Mouse (Mus musculus) ES-E14 (cell line): ENCODE data around the gene Lamc2. TPM values are rescaled to one million over a fixed set of nuclear protein-coding genes. Genes with fewer than 3 reads are reported as not detected.

Experiments
- DNase-seq: peaks from one replicate; pipeline ENCODE4 v3.0.0-alpha.2; 2013; ENCODE audit warnings: low read depth, low spot score
- H3K27ac ChIP-seq: 2 replicates; pipeline ENCODE4 v1.5.1; 2012; ENCODE audit warnings: low read depth, mild to moderate bottlenecking, low read length, moderate library complexity, mixed read lengths; ENCODE audit not compliant: poor library complexity, insufficient read depth, severe bottlenecking
- H3K36me3 ChIP-seq: 2 replicates; pipeline ENCODE4 v1.6.1; 2012; ENCODE audit warnings: mild to moderate bottlenecking, low read length, moderate library complexity, mixed read lengths; ENCODE audit not compliant: control insufficient read depth, poor library complexity, insufficient read depth, severe bottlenecking
- H3K4me1 ChIP-seq, 2 experiments: fragments of 150-350 bp in 1 of 2; sonication (generic) in 1 of 2; 2 replicates each; pipeline ENCODE4 v1.6.1; 2012; ENCODE audit warnings: low read length in 2 of 2, mild to moderate bottlenecking in 1 of 2, mixed read lengths in 1 of 2; ENCODE audit not compliant: control insufficient read depth in 2 of 2, insufficient read depth in 2 of 2, poor library complexity in 1 of 2
- H3K4me3 ChIP-seq, 2 experiments: fragments of 150-350 bp in 1 of 2; sonication (generic) in 1 of 2; 2 replicates each; pipeline ENCODE4 v1.5.1; 2012; ENCODE audit warnings: low read length in 2 of 2, low read depth in 1 of 2, mild to moderate bottlenecking in 1 of 2, mixed read lengths in 1 of 2; ENCODE audit not compliant: insufficient read depth in 1 of 2, poor library complexity in 1 of 2, severe bottlenecking in 1 of 2
- H3K9ac ChIP-seq: 2 replicates; pipeline ENCODE4 v1.6.1; 2012; ENCODE audit warnings: low read depth, mild to moderate bottlenecking, low read length, mixed read lengths; ENCODE audit not compliant: poor library complexity, insufficient read depth, severe bottlenecking
- H3K9me3 ChIP-seq: fragments of 150-350 bp; sonication (generic); 2 replicates; pipeline ENCODE4 v1.6.1; 2012; ENCODE audit warnings: low read depth, mild to moderate bottlenecking, low read length; ENCODE audit not compliant: control insufficient read depth, insufficient read depth
- CHD2 ChIP-seq: IDR thresholded peaks from 2 replicates; pipeline ENCODE4 v1.6.1; 2014; ENCODE audit warnings: mild to moderate bottlenecking, low read depth, low read length, inconsistent platforms
- HCFC1 ChIP-seq: IDR thresholded peaks from 2 replicates; pipeline ENCODE4 v1.6.1; 2012; ENCODE audit warnings: low read length, inconsistent platforms, borderline replicate concordance; ENCODE audit not compliant: insufficient read depth
- MAFK ChIP-seq: IDR thresholded peaks from 2 replicates; pipeline ENCODE4 v1.6.1; 2014; ENCODE audit warnings: mild to moderate bottlenecking, low read depth, low read length, inconsistent platforms; ENCODE audit not compliant: insufficient read depth
- ZC3H11A ChIP-seq: IDR thresholded peaks from 2 replicates; pipeline ENCODE4 v1.6.1; 2012; ENCODE audit warnings: low read depth, mild to moderate bottlenecking, inconsistent platforms, low read length, borderline replicate concordance
- ZNF384 ChIP-seq: IDR thresholded peaks from 2 replicates; pipeline ENCODE4 v1.6.1; 2012; ENCODE audit warnings: low read depth, low read length, inconsistent platforms
- in situ Hi-C, 2 experiments: fragments of 600-800 bp; cut with MboI; formaldehyde crosslinking; loops; one replicate each; pipeline ENCODE4 v1.15.1; 2025; ENCODE audit warnings: low sequenced_read_pairs in 2 of 2, inconsistent platforms in 1 of 2; ENCODE audit not compliant: unreplicated experiment in 2 of 2
- total RNA-seq: library from RNA; depleted of rRNA; stranded (reverse); fragments of 300-350 nt; gene quantifications from 2 replicates; pipeline ENCODE4 v1.2.3, GENCODE M21; 2012

Gene Lamc2
- total RNA-seq, 1 experiment = 24.3 TPM

DNA sequence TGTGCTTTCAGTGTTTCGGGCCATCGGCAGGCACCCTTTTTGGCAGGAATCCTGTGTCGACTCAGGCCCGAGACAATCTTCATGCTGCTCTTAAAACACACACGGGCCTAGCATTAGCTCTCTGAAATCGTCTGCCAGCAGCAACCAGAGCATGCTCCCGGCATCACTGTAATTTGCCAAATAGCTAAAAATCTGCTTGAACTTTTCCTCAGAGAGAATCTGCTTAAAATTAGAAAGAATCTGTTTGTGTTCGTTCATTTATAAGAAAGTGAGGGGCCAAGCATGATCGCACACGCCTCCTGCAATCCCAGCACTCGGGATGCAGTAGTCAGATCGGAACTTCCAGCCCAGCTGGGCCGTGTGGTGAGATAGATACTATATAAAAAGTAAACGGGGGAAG is 15.2 kb upstream of the Lamc2 start:
- in situ Hi-C loops = no loop called here
- Histone ChIP-seq H3K9ac (no peak overlapping the region), H3K36me3 (no peaks in the 10 kb centered on the region), H3K9me3 (no peaks in the 10 kb centered on the region), H3K4me3 (no peak overlapping the region), H3K4me1 (peaks cover 0 to 5% of the 10 kb centered on the region in 2 experiments; a peak in 1 of 4 replicates), H3K27ac (no peak overlapping the region)
- no peak for TF ChIP-seq ZNF384
- no peak for TF ChIP-seq CHD2
- TF ChIP-seq HCFC1 = no peak
- no peak for TF ChIP-seq ZC3H11A
- DNase-seq = no peak

DNA sequence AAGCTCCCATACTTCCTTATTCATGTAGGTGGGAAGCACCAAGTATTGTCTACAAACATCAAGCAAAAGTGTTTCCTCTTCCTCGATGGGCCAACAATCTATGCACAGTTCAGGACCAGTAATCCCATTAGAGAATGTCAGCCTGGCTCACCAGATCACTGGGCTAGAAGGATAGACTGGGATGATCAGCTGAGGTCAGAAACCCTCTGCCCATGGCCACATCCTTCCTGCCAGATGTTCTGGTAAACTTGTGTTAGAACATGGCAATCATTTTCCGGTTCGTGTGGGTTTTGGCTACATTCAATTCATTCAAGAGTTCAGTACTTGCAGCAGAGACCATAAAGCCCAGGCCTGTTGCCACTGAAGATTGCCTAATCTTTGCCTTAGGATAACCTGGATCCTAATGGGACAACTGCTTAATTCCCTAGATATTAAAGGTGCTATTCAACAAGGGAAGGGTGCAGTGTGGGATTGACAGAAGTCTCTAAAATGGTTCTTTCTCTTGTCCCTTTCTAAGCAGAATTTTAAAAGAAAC is 11.1 kb upstream of the Lamc2 start:
- H3K27ac ChIP-seq = no peak overlapping the region
- H3K4me3 ChIP-seq = no peak overlapping the region
- peaks cover 2 to 6% of the 10 kb centered on the region in 2 experiments; a peak in 2 of 4 replicates for H3K4me1 ChIP-seq
- no peak for TF ChIP-seq CHD2
- no peak for TF ChIP-seq ZC3H11A
- no peak for TF ChIP-seq MAFK
- no peak for TF ChIP-seq ZNF384
- no peak for TF ChIP-seq HCFC1
- H3K9me3 ChIP-seq = no peaks in the 10 kb centered on the region
- DNase-seq = no peak
- H3K36me3 ChIP-seq = no peaks in the 10 kb centered on the region
- H3K9ac ChIP-seq = no peak overlapping the region
- in situ Hi-C loops = no loop called here

DNA sequence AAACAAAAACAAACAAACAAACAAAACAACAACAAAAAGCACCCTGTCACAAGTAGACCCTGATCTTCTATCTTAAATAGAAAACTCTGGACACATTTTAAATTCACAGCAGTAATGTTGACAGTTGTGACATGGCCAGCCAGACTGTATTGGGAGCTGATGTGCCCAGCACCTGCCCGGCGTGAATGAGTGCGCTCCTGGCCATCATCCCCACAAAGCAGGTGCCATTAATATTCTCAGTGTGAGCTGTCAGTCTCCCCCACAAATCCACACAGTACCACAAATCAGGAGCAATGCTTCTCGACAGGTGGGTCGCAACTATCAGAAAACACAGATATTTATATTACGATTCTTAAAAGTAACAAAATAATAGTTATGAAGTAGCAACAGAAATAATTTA is 6.7 kb upstream of the Lamc2 start:
- H3K9ac ChIP-seq = no peak overlapping the region
- H3K36me3 ChIP-seq = no peaks in the 10 kb centered on the region
- H3K27ac ChIP-seq = no peak overlapping the region
- no peak for TF ChIP-seq HCFC1
- TF ChIP-seq CHD2 = no peak
- TF ChIP-seq MAFK = no peak
- TF ChIP-seq ZC3H11A = no peak
- no peak for TF ChIP-seq ZNF384
- peaks cover 8% of the 10 kb centered on the region in 2 experiments; a peak in 3 of 4 replicates for H3K4me1 ChIP-seq
- in situ Hi-C loops = no loop called here
- DNase-seq = no peak
- H3K9me3 ChIP-seq = no peaks in the 10 kb centered on the region
- H3K4me3 ChIP-seq = no peak overlapping the region

DNA sequence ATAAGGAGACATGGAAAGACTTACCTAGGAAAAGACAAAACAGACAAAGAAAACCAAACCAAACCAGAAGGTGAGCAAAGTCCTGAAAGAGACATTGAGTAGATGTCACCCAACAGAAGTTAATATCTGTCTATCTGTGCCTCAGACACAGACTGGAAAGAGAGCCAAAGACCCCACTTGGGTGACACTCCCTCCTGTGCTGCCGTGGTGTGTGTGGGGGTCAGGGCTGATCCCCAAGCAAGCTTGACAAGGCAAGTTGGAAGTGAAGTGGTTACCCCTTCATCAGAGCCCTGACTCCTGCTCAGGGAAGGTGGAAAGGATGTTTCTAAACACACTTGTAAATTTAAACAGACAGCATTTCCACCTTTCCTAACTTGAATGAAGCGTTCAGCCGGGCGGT is 6.1 kb upstream of the Lamc2 start:
- Histone ChIP-seq H3K27ac (no peak overlapping the region), H3K4me1 (peaks cover 8% of the 10 kb centered on the region in 2 experiments; a peak in 3 of 4 replicates), H3K9ac (no peak overlapping the region), H3K4me3 (no peak overlapping the region), H3K9me3 (no peaks in the 10 kb centered on the region), H3K36me3 (no peaks in the 10 kb centered on the region)
- no peak for TF ChIP-seq CHD2
- no peak for TF ChIP-seq ZC3H11A
- no peak for TF ChIP-seq ZNF384
- TF ChIP-seq HCFC1 = no peak
- TF ChIP-seq MAFK = no peak
- DNase-seq = no peak
- in situ Hi-C loops = no loop called here

DNA sequence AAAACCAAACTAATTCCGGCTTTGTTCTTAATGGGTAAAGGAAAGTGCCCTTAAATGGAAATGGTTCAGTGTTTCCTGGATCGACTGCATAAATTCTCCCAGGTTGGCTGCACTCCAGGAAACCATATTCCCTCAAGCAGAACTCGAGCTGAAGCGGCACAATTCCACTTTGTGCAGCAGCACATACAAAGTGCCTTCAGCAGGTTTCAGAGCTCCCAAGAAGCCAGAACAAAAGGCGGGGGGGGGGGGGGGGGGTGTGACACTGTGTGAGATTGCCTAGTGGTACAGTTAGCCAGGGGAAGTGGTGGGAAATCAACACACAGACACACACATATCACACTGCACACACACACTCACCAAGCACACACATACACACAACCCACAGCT is 5.7 kb upstream of the Lamc2 start:
- Histone ChIP-seq H3K4me3 (no peak overlapping the region), H3K36me3 (no peaks in the 10 kb centered on the region), H3K9ac (no peak overlapping the region), H3K27ac (no peak overlapping the region), H3K9me3 (no peaks in the 10 kb centered on the region), H3K4me1 (peaks cover 8% of the 10 kb centered on the region in 2 experiments; a peak in 3 of 4 replicates)
- DNase-seq = no peak
- TF ChIP-seq CHD2 = no peak
- no peak for TF ChIP-seq MAFK
- no peak for TF ChIP-seq ZC3H11A
- no peak for TF ChIP-seq ZNF384
- TF ChIP-seq HCFC1 = no peak
- in situ Hi-C loops = no loop called here
